Mouse (Mus musculus) MEL (cell line): ENCODE results near the gene Slc13a3. TPM values are rescaled to one million over a fixed set of nuclear protein-coding genes. Genes with fewer than 3 reads are reported as not detected.

Experiments used
- DNase-seq: peaks from one replicate; pipeline ENCODE4 v3.0.0; 2011; ENCODE audit warnings: low read depth, low spot score
- H3K27ac ChIP-seq: 2 replicates; pipeline ENCODE4 v1.5.1; 2012; ENCODE audit warnings: low read depth, mild to moderate bottlenecking, control low read depth, low read length, moderate library complexity; ENCODE audit not compliant: control insufficient read depth
- H3K27me3 ChIP-seq, 2 experiments: fragments of 150-350 bp in 1 of 2; sonication (generic) in 1 of 2; 2 replicates each; pipeline ENCODE4 v1.6.1; 2012; ENCODE audit warnings: low read length in 2 of 2, mild to moderate bottlenecking in 2 of 2, improper control_type of control experiment in 1 of 2, moderate library complexity in 1 of 2; ENCODE audit not compliant: insufficient read depth in 2 of 2, control insufficient read depth in 1 of 2
- H3K36me3 ChIP-seq, 2 experiments: 2 replicates each; pipeline ENCODE4 v1.6.1; 2012 to 2014; ENCODE audit warnings: low read length in 2 of 2, improper control_type of control experiment in 1 of 2, inconsistent platforms in 1 of 2, mild to moderate bottlenecking in 1 of 2; ENCODE audit not compliant: insufficient read depth in 2 of 2, control insufficient read depth in 1 of 2
- H3K4me1 ChIP-seq, 2 experiments: fragments of 150-350 bp in 1 of 2; sonication (generic) in 1 of 2; 2 replicates each; pipeline ENCODE4 v1.6.1; 2012; ENCODE audit warnings: low read length in 2 of 2, improper control_type of control experiment in 1 of 2, mild to moderate bottlenecking in 1 of 2; ENCODE audit not compliant: insufficient read depth in 2 of 2, control insufficient read depth in 1 of 2
- H3K4me3 ChIP-seq, 2 experiments: fragments of 150-350 bp in 1 of 2; sonication (generic) in 1 of 2; 2 replicates each; pipeline ENCODE4 v1.5.1; 2012; ENCODE audit warnings: low read depth in 2 of 2, low read length in 2 of 2, mild to moderate bottlenecking in 2 of 2, moderate library complexity in 2 of 2, control low read depth in 1 of 2, improper control_type of control experiment in 1 of 2; ENCODE audit not compliant: control insufficient read depth in 1 of 2, insufficient read depth in 1 of 2
- H3K79me2 ChIP-seq: 2 replicates; pipeline ENCODE4 v1.6.1; 2012; ENCODE audit warnings: mild to moderate bottlenecking, low read length, moderate library complexity; ENCODE audit not compliant: control insufficient read depth, poor library complexity, insufficient read depth
- H3K9ac ChIP-seq: 2 replicates; pipeline ENCODE4 v1.6.1; 2012; ENCODE audit warnings: low read depth, mild to moderate bottlenecking, control low read depth, low read length, moderate library complexity; ENCODE audit not compliant: control insufficient read depth, poor library complexity, severe bottlenecking
- H3K9me3 ChIP-seq: fragments of 150-350 bp; sonication (generic); replicated peaks from 2 replicates; pipeline ENCODE4 v1.6.1; 2012; ENCODE audit warnings: mild to moderate bottlenecking, low read length, improper control_type of control experiment, moderate library complexity; ENCODE audit not compliant: insufficient read depth
- CTCF ChIP-seq, 3 experiments: IDR thresholded peaks in 2 of 3; conservative IDR thresholded peaks in 1 of 3; 2 replicates each; pipeline ENCODE4 v1.5.1; 2011 to 2012; ENCODE audit warnings: low read length in 3 of 3, low read depth in 2 of 3, mild to moderate bottlenecking in 2 of 3, improper control_type of control experiment in 1 of 3, inconsistent platforms in 1 of 3, mixed read lengths in 1 of 3, moderate library complexity in 1 of 3; ENCODE audit not compliant: control insufficient read depth in 1 of 3, insufficient read depth in 1 of 3, poor library complexity in 1 of 3, severe bottlenecking in 1 of 3
- E2F4 ChIP-seq: IDR thresholded peaks from 2 replicates; pipeline ENCODE4 v1.6.1; 2011; ENCODE audit warnings: low read depth, low read length, improper control_type of control experiment, borderline replicate concordance
- ELF1 ChIP-seq: IDR thresholded peaks from 2 replicates; pipeline ENCODE4 v1.6.1; 2014; ENCODE audit warnings: low read depth, mild to moderate bottlenecking, inconsistent platforms, low read length, improper control_type of control experiment, moderate library complexity
- ETS1 ChIP-seq: IDR thresholded peaks from 2 replicates; pipeline ENCODE4 v1.6.1; 2012; ENCODE audit warnings: low read depth, mild to moderate bottlenecking, inconsistent platforms, low read length, improper control_type of control experiment, moderate library complexity
- MAFK ChIP-seq: IDR thresholded peaks from 2 replicates; pipeline ENCODE4 v1.6.1; 2011; ENCODE audit warnings: low read depth, mild to moderate bottlenecking, low read length, improper control_type of control experiment, borderline replicate concordance
- MAX ChIP-seq: IDR thresholded peaks from 2 replicates; pipeline ENCODE4 v1.6.1; 2011; ENCODE audit warnings: low read length, improper control_type of control experiment
- MEF2A ChIP-seq: IDR thresholded peaks from 2 replicates; pipeline ENCODE4 v1.6.1; 2014; ENCODE audit warnings: low read depth, mild to moderate bottlenecking, inconsistent platforms, low read length, improper control_type of control experiment; ENCODE audit not compliant: poor library complexity, insufficient replicate concordance, severe bottlenecking; ENCODE audit errors: extremely low read depth
- MYB ChIP-seq: IDR thresholded peaks from 2 replicates; pipeline ENCODE4 v1.6.1; 2011; ENCODE audit warnings: mild to moderate bottlenecking, low read depth, low read length, improper control_type of control experiment
- MYC ChIP-seq: IDR thresholded peaks from 2 replicates; pipeline ENCODE4 v1.6.1; 2011; ENCODE audit warnings: low read depth, mild to moderate bottlenecking, low read length, improper control_type of control experiment, moderate library complexity
- NELFE ChIP-seq: IDR thresholded peaks from 2 replicates; pipeline ENCODE4 v1.6.1; 2011; ENCODE audit warnings: low read depth, low read length, improper control_type of control experiment
- RCOR1 ChIP-seq: IDR thresholded peaks from 2 replicates; pipeline ENCODE4 v1.6.1; 2012; ENCODE audit warnings: low read depth, mild to moderate bottlenecking, inconsistent platforms, low read length, improper control_type of control experiment
- SIN3A ChIP-seq: IDR thresholded peaks from 2 replicates; pipeline ENCODE4 v1.6.1; 2012; ENCODE audit warnings: low read length, improper control_type of control experiment, inconsistent platforms
- TCF12 ChIP-seq: IDR thresholded peaks from 2 replicates; pipeline ENCODE4 v1.6.1; 2014; ENCODE audit warnings: low read depth, mild to moderate bottlenecking, inconsistent platforms, low read length, improper control_type of control experiment, moderate library complexity
- USF1 ChIP-seq: IDR thresholded peaks from 2 replicates; pipeline ENCODE4 v1.6.1; 2014; ENCODE audit warnings: low read depth, mild to moderate bottlenecking, inconsistent platforms, low read length, improper control_type of control experiment, moderate library complexity
- USF2 ChIP-seq, 2 experiments: IDR thresholded peaks; 2 replicates each; pipeline ENCODE4 v1.6.1; 2011 to 2012; ENCODE audit warnings: improper control_type of control experiment in 2 of 2, low read length in 2 of 2, borderline replicate concordance in 1 of 2, inconsistent platforms in 1 of 2, low read depth in 1 of 2, mild to moderate bottlenecking in 1 of 2; ENCODE audit not compliant: insufficient read depth in 1 of 2
- ZKSCAN1 ChIP-seq: IDR thresholded peaks from 2 replicates; pipeline ENCODE4 v1.6.1; 2012; ENCODE audit warnings: low read depth, mild to moderate bottlenecking, inconsistent platforms, low read length, improper control_type of control experiment, moderate library complexity
- ZMIZ1 ChIP-seq: IDR thresholded peaks from 2 replicates; pipeline ENCODE4 v1.6.1; 2012; ENCODE audit warnings: low read depth, mild to moderate bottlenecking, inconsistent platforms, low read length, improper control_type of control experiment, moderate library complexity
- ZNF384 ChIP-seq: IDR thresholded peaks from 2 replicates; pipeline ENCODE4 v1.6.1; 2012; ENCODE audit warnings: low read depth, mild to moderate bottlenecking, inconsistent platforms, low read length, improper control_type of control experiment
- polyA plus RNA-seq, 2 experiments: library from polyadenylated mRNA; stranded (reverse) in 1 of 2; unstranded in 1 of 2; fragments of >175 nt in 1 of 2; fragments of >200 nt in 1 of 2; gene quantifications; 2 replicates each; pipeline versions ENCODE4 v1.2.1 to v1.2.4; 2012; ENCODE audit warnings: low replicate concordance in 2 of 2, low read depth in 1 of 2; ENCODE audit not compliant: insufficient read length in 2 of 2, insufficient read depth in 1 of 2, missing spikeins in 1 of 2
- total RNA-seq: library from RNA; depleted of rRNA; stranded (reverse); fragments of 300-350 nt; gene quantifications from 2 replicates; pipeline ENCODE4 v1.2.3, GENCODE M21; 2012

The Slc13a3 gene
- total and polyA plus RNA-seq, 3 experiments, result not detected

- Histone ChIP-seq H3K27me3 (no peaks in the 10 kb centered on the region), H3K36me3 (no peaks in the 10 kb centered on the region)
- DNase-seq, result peak; percentile 45
Observed at GRCm38 (mm10) chr2:165456710-165457109, 16.3 kb downstream of the Slc13a3 start.

DNA sequence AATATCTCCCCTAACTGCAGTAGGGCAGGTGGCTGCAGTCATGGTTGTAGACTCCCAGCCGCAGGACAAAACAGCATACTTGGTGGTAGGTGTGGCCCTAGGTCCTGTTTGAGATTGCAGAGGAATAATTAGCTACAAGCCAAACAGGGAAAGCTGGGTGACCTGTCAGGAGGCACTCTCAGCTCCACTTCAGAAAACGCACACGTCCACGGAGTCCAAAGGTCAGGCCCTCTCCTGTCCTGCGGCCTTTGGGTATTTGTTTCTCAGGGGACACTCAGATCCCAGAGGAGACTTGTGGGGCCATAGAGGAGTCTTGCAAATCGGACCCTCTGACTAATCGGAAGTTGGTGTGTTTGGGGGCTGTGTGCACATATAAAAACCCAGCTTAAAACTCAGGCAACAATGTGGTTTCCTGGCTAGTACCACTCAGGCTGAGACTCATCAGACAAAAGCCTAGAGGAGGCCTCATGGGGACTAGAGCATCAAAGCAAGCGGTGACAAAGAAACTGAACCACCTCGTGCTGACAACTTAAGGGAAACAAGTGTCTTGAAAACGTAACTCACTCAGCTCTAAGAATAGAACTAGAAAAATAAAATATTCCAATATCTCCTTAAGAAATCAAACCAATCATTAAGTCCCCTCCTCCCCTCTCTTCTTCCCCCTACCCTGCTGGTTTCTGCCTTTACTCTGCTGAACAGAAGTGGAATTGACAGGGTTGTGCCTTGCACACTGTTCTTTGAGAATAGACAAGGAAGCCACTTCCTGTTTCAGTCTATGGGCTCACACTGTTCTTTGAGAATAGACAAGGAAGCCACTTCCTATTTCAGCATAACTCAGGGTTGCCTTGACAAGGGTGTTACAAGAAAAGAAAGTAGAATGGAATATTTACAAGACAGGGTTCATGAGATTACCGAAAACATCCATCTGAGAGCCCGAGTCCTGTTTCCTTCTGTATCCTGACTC lies 20.0 kb downstream of the Slc13a3 start:
- Histone ChIP-seq H3K79me2 (no peaks in the 10 kb centered on the region), H3K27ac (no peak overlapping the region), H3K9ac (no peak overlapping the region), H3K9me3 (no peaks in the 10 kb centered on the region), H3K36me3 (no peaks in the 10 kb centered on the region), H3K4me1 (no peaks in the 10 kb centered on the region), H3K27me3 (no peaks in the 10 kb centered on the region), H3K4me3 (no peak overlapping the region)
- peak; percentile 9 for DNase-seq
- TF ChIP-seq ZNF384 (no peak), ELF1 (no peak), E2F4 (no peak), MAX (no peak), SIN3A (no peak), TCF12 (no peak), CTCF (IDR thresholded peaks at IDR 0.05 in 2 of 3, conservative IDR thresholded peaks at IDR 0.05 in 1 of 3; ENCODE audit: control insufficient read depth in 1 of 3, insufficient read depth in 1 of 3, low read depth in 2 of 3, low read length in 3 of 3, poor library complexity in 1 of 3, severe bottlenecking in 1 of 3) (no peak), MEF2A (no peak), USF1 (no peak), ETS1 (no peak), USF2 (IDR thresholded peaks at IDR 0.05; ENCODE audit: borderline replicate concordance in 1 of 2, insufficient read depth in 1 of 2, low read depth in 1 of 2, low read length in 2 of 2) (no peak), ZMIZ1 (no peak), NELFE (no peak)

More at GRCm38 (mm10) chr2:165456710-165457109, 16.3 kb downstream of the Slc13a3 start:
- Histone ChIP-seq H3K79me2 (no peaks in the 10 kb centered on the region), H3K9me3 (no peaks in the 10 kb centered on the region), H3K27ac (no peak overlapping the region), H3K4me1 (no peaks in the 10 kb centered on the region), H3K4me3 (no peak overlapping the region), H3K9ac (no peak overlapping the region)
- no peak for TF ChIP-seq RCOR1
- no peak for TF ChIP-seq MYC
- TF ChIP-seq ZKSCAN1, result no peak
- TF ChIP-seq MAX, result no peak
- no peak for TF ChIP-seq USF2 (IDR thresholded peaks at IDR 0.05; ENCODE audit: borderline replicate concordance in 1 of 2, insufficient read depth in 1 of 2, low read depth in 1 of 2, low read length in 2 of 2)
- TF ChIP-seq E2F4, result no peak
- no peak for TF ChIP-seq MYB
- TF ChIP-seq MAFK, result no peak
